Mouse (Mus musculus) E14TG2a.4 (cell line): ENCODE data around the gene Cox6b2.

ENCODE experiments used
- H3K27me3 ChIP-seq: 2 replicates; pipeline ENCODE4 v1.6.1; 2014; ENCODE audit warnings: low read length, control low read depth; ENCODE audit not compliant: insufficient read depth
- H3K36me3 ChIP-seq: 2 replicates; pipeline ENCODE4 v1.6.1; 2014; ENCODE audit warnings: low read length, control low read depth; ENCODE audit not compliant: insufficient read depth
- H3K4me1 ChIP-seq: replicated peaks from 2 replicates; pipeline ENCODE4 v1.6.1; 2014; ENCODE audit warnings: low read depth, low read length, control low read depth
- H3K4me3 ChIP-seq: replicated peaks from 2 replicates; pipeline ENCODE4 v1.5.1; 2014; ENCODE audit warnings: mild to moderate bottlenecking, low read length
- H3K9me3 ChIP-seq: 2 replicates; pipeline ENCODE4 v1.6.1; 2014; ENCODE audit warnings: low read length, control low read depth
- CTCF ChIP-seq: conservative IDR thresholded peaks from 2 replicates; pipeline ENCODE4 v1.5.1; 2014; ENCODE audit warnings: low read length
- NANOG ChIP-seq: IDR thresholded peaks from 2 replicates; pipeline ENCODE4 v1.6.1; 2014; ENCODE audit warnings: borderline replicate concordance, low read length, mixed read lengths
- POU5F1 ChIP-seq: IDR thresholded peaks from 2 replicates; pipeline ENCODE4 v1.6.1; 2014; ENCODE audit warnings: low read length, borderline replicate concordance

The Cox6b2 gene

DNA sequence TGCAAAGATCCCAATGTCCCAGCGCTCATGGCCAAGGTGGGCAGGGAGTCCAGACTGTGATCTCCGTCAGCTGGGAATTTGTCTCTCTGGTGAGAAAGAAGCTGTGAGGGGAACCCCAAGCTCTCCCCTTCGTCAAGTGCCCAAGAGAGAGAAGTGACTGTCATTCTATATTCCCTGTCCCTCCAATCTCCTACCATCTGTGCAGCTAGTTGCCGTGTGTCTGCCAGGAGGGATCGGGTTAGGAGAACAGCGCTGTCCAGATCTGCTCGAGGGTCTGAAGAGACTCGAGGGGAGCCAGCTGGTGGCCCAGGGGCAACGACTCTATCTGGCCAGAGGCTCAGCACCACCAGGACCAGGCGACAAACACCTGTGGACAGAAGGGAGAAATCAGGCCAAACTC lies 23.2 kb upstream of the Cox6b2 start:
- Histone ChIP-seq H3K36me3 (no peaks in the 10 kb centered on the region), H3K27me3 (peaks cover 74% of the 10 kb centered on the region), H3K4me1 (peaks cover 41% of the 10 kb centered on the region), H3K4me3 (peak overlapping the region; percentile 79), H3K9me3 (no peaks in the 10 kb centered on the region)
- no peak for TF ChIP-seq NANOG
- TF ChIP-seq CTCF: no peak
- no peak for TF ChIP-seq POU5F1

GRCm38 (mm10) chr7:4771202-4771601 lies 18.3 kb upstream of the Cox6b2 start, which contains the start of gene Fam71e2:
Gene Fam71e2 (minus strand): TSS chr7:4771302.
- Histone ChIP-seq H3K4me3 (peak within 1 kb of the TSS; percentile 70), H3K27me3 (peaks cover 43% of the 10 kb centered on the region), H3K9me3 (no peaks in the 10 kb centered on the region), H3K36me3 (no peaks in the 10 kb centered on the region), H3K4me1 (peaks cover 30% of the 10 kb centered on the region)
- TF ChIP-seq CTCF: no peak

- H3K36me3 ChIP-seq: no peaks in the 10 kb centered on the region
- peaks cover 15% of the 10 kb centered on the region for H3K4me1 ChIP-seq
- no peaks in the 10 kb centered on the region for H3K9me3 ChIP-seq
- H3K27me3 ChIP-seq: peaks cover 15% of the 10 kb centered on the region
- TF ChIP-seq NANOG (no peak), CTCF (no peak), POU5F1 (no peak)
- H3K4me3 ChIP-seq: no peak overlapping the region
Observed at GRCm38 (mm10) chr7:4764946-4765710, 12.2 kb upstream of the Cox6b2 start.

DNA sequence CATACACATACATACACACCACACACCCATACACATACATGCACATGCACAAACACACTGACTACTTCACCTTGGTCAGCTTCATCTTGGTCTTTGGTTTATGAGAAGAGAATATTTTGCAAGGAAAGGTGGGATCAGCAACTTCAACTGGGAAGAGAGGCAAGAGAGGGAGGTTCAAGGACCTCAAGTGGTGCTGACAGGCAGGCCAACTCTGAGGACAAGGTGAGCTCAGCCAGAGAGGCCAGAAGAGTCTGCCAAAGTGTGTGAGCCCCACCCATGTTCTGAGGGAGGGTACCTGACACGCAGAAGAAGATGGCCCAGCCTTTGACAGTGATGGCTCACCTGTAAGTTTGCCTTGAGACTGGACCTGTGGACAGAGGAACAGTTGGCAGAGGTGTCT lies 6.8 kb upstream of the Cox6b2 start:
- no peaks in the 10 kb centered on the region for H3K36me3 ChIP-seq
- H3K4me3 ChIP-seq: no peak overlapping the region
- TF ChIP-seq NANOG: no peak
- no peak for TF ChIP-seq CTCF
- TF ChIP-seq POU5F1: no peak
- peaks cover 23% of the 10 kb centered on the region for H3K27me3 ChIP-seq
- peaks cover 5% of the 10 kb centered on the region for H3K4me1 ChIP-seq
- no peaks in the 10 kb centered on the region for H3K9me3 ChIP-seq

- TF ChIP-seq POU5F1 (no peak), CTCF (no peak), NANOG (no peak)
- H3K4me1 ChIP-seq: peaks cover 53% of the 10 kb centered on the region
- no peaks in the 10 kb centered on the region for H3K27me3 ChIP-seq
- peaks cover 41% of the 10 kb centered on the region for H3K36me3 ChIP-seq
- no peaks in the 10 kb centered on the region for H3K9me3 ChIP-seq
- peak overlapping the region; percentile 98 for H3K4me3 ChIP-seq
Observed at GRCm38 (mm10) chr7:4751971-4752820, 698 bp downstream of the Cox6b2 start.

- Histone ChIP-seq H3K36me3 (peaks cover 71% of the 10 kb centered on the region), H3K9me3 (no peaks in the 10 kb centered on the region), H3K4me3 (no peak overlapping the region), H3K27me3 (no peaks in the 10 kb centered on the region), H3K4me1 (peaks cover 78% of the 10 kb centered on the region)
- TF ChIP-seq CTCF (no peak), NANOG (no peak), POU5F1 (no peak)
Observed at GRCm38 (mm10) chr7:4749169-4749568, 3.7 kb downstream of the Cox6b2 start.

DNA sequence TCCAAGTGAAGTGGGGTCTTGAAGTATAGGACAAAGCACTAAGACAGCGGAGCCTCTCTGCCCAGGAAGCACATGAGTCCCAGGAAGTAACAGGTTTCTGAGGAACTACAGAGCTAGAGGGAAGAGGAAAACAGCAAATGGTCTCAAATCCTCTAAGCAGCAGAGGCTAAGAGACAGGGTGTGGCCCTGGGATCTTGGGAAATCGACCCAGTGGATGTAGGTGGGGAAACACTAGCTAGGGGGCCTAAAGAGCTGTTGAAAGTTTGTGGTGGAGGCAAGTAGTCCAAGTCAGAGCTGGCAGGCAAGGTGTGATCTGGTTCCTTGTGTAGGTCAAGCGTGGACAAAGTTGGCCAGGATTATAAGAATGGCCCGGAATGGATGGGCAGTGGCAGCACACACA lies 4.6 kb downstream of the Cox6b2 start:
- Histone ChIP-seq H3K4me3 (no peak overlapping the region), H3K36me3 (peaks cover 80% of the 10 kb centered on the region), H3K4me1 (peaks cover 73% of the 10 kb centered on the region), H3K27me3 (no peaks in the 10 kb centered on the region), H3K9me3 (no peaks in the 10 kb centered on the region)
- TF ChIP-seq NANOG: no peak
- no peak for TF ChIP-seq POU5F1

- peak overlapping the region; percentile 63; the same call in 1 of the 2 replicates for H3K4me3 ChIP-seq
- H3K27me3 ChIP-seq: no peaks in the 10 kb centered on the region
- TF ChIP-seq POU5F1 (no peak), CTCF (no peak), NANOG (no peak)
- peaks cover 90% of the 10 kb centered on the region for H3K36me3 ChIP-seq
- H3K9me3 ChIP-seq: no peaks in the 10 kb centered on the region
- peaks cover 79% of the 10 kb centered on the region for H3K4me1 ChIP-seq
Observed at GRCm38 (mm10) chr7:4747156-4747899, 5.6 kb downstream of the Cox6b2 start.
